Mouse (Mus musculus): Measurements from ENCODE around the gene Rer1.
A peak's percentile ranks its signal among the peaks of the same experiment; 100 is the strongest.

Gene Rer1

DNA sequence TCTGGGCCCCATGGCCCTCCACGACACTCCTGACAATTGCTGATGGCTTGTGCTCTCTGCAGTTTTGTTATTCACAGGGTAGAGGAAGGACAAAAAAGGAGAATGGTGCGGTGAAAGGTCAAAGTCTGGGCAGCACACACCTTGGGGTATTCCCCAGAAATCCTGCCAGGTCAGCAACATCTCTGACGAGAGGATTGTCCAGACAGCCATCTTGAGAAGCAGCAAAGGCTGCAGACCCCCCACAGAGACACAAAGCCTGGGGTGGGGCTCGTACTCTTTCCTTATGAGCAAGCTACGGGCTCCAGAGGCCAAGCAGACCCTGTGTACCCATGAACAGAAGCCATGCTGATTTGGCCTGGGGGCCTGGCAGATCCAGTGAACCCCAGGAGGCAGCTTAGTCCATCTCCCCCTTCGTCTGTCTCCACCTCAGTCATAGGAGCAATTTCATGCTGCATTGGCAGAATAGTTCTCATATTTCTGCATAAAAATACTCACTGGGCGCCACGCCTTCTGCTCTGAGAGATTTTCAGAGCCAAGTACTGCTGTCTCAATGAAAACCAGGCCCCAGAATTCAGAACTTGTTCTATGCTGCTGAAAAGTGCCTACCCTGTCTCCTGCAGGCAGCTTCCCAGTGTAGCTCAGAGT is 27.7 kb upstream of the Rer1 start:
- DNase-seq: no peak

GRCm38 (mm10) chr4:155109471-155109870 is 23.3 kb upstream of the Rer1 start:
- DNase-seq: no peak

- DNase-seq: no peak
These were observed 21.7 kb upstream of the Rer1 start for GRCm38 (mm10) chr4:155107886-155108285.

DNA sequence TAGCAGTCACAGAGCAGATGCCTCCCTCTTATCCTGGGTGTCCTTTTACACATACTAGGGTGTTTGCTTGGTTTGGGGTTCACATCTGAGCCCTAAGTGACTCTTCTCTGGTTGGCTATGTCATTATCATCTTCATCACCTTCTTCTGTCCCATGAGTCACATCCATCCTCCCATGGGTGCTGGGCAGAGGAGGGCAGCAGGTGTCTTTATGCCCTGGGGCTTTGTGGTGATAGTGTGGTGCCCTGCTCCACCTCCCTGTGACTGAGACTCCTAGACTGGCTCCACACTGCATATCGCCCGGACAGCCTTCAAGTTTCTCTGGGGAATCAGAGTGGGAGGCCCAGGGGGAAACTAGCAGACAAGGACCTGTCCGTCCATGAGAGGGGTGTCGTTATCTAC is 12.4 kb upstream of the Rer1 start:
- DNase-seq: no peak

DNA sequence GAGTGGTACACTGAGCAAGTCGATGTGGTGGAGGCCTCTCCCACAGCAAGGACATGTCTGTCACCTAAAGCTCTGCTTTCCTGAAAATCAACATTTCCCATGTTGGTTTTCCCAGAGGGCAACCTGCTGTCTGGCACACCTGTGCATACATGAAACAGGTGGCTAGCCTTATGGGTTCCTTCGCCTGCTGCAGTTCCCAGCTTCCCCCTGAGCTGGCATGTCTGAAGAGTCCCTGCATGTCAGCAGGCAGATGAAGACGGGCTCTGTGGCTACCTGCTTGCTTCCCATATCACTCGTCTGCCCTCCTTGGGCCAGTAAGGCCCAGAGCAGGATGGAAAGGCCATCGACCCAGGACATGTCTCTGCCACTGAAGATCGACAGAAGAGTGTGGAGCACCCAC is 11.3 kb upstream of the Rer1 start:
- DNase-seq: no peak

- peak; percentile 69 to 70 for DNase-seq
These were observed 9.8 kb upstream of the Rer1 start for GRCm38 (mm10) chr4:155095967-155096366.

- DNase-seq: peak; percentile 90 to 95
These were observed 9.2 kb upstream of the Rer1 start for GRCm38 (mm10) chr4:155095238-155095900.

- DNase-seq: peak; percentile 54 to 59
These were observed 8.4 kb upstream of the Rer1 start for GRCm38 (mm10) chr4:155094565-155094964.

DNA sequence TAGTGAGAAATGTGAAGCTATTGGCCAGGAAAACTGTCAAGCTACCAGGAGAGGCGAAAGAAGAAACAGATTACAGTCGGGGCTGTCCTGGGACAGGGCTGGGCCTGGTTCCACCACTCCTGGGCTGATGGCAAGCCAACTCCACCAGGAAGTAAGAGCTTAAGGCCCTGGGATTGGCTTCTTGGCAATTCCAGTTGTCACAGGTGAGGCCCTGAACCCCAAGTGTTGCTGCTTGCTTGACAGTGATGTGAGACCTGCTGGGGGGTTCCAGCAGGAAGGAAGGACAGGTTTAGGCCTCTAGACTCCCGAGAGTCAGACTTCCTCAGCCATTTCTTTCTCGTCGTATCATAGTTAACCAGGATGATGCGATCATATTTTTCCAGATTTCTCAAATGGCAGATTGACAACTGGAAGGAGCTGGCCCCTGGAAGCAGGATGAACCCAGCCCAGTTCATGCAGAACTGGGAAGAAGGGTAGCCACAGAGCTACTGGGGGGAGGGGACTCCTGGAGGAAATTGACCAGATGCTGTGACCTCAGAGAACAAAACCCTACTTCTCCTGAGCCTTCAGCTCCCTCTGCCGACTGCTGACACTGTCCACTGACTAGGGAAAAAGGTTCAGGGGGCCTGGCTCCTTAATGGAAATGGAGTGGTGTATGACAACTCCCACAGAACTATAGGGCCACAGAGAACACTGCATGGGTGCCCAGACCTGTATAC is 7.4 kb upstream of the Rer1 start:
- no peak for DNase-seq

DNA sequence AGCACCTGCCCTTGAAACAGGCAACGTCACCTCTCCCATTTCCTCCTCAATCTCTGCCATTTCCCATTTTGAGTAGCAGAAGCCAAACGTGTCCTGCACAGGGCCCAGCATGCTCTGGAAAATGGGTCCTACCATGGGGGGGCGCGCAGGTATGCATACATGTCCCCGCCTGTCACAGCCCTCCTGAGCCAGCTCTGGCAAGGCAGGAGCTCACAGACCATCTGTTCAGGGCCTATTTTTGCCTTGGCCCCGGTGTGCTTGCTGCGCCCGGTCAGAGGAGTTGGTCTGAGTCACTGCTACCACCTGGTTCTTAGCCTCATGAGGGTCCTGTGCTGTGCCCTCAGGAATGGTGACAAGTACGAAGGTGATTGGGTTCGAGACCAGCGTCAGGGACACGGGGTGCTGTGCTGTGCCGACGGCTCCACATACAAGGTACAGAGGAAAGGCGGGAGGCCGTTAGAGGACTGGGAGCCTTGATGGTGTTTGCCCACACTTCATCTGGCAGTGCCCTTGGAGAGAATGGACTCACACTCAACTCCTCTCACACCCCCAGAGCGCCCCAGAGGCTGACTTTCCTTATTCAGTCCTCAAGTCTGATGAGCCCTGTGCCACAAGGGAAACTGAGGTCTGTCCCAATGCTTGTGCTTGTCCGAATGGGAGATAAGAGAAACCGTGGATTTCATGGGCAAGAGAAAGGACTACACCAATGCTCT is 6.7 kb upstream of the Rer1 start:
- peak; percentile 93 for DNase-seq

GRCm38 (mm10) chr4:155090688-155091449 is 4.7 kb upstream of the Rer1 start:
- DNase-seq: no peak

- DNase-seq: no peak
These were observed 4.0 kb upstream of the Rer1 start for GRCm38 (mm10) chr4:155090147-155090546.

GRCm38 (mm10) chr4:155089241-155089640 is 3.1 kb upstream of the Rer1 start:
- no peak for DNase-seq

- no peak for DNase-seq
These were observed 725 bp downstream of the Rer1 start for GRCm38 (mm10) chr4:155085206-155086107.

DNA sequence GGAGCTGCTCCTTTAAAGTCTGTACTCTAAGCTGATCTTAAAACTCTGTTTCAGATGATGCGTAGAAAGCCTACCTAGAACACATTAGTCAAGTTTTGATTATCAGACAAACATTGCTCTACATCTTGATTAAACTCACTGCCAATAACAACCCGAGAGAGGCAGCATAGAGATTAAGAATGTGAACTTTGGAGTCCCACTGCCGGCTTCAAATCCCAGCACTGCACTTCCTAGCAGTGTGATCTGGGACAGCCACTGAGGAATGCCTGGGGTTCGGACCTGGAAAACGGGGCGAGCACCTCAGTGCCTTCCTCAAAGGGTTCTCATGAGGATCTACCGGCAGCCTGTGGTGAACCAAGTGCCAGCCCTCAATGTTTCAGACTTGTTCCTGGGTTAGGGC is 1.8 kb downstream of the Rer1 start:
- DNase-seq: no peak

DNA sequence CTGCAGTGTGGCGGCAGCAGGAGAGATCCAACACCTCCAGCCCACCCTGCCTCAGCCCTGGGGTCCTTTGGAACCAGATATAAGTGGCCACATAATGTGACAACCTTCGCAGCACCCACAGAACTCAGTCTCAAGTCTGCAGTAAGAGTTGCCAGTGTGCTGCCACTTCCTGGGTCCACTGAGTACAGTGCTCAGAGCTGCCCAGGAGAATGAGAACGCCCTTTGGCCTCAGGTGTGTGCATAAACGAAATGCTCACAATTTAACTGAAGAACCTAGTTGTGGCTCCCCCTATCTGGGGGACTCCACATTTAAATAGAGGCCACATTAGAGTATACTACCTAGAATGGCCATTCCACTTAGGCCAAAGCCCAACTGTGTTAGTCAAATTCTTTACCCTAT is 2.6 kb downstream of the Rer1 start:
- no peak for DNase-seq

- DNase-seq: no peak
These were observed 6.5 kb downstream of the Rer1 start for GRCm38 (mm10) chr4:155079666-155080065.

DNA sequence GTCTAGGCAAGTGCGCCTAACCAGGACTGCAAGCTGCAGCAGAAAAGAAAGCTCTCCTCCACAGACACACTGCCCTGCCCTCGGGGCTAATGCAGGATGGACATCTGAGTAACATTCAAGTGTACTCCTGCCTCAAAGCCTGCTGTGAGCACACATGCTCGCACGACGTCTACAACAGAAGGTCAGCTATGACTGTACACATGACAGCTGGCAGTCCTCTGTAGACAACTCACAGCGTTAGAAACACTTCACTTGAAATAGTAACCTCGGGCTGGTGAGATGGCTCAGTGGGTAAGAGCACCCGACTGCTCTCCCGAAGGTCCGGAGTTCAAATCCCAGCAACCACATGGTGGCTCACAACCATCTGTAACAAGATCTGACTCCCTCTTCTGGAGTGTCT is 7.4 kb downstream of the Rer1 start:
- DNase-seq: peak; percentile 37 to 54

DNA sequence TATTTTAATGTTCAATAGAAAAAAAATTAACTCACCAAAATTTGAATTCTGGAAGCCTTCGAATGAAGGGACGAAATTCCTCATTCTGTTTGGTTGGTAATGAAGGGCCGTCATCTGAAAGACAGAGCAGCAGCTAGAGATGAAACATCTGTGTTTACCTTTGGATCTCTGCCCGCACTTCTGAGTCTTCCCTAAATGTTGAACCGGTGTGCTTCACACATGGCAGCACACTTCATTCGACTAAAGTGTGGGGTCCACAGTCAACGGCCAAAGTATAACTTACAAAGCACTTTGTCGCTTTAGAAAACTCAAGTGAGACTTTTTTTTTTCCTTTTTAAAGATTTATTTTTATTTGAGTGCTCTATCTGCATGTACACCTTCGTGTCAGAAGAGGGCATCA is 9.5 kb downstream of the Rer1 start:
- no peak for DNase-seq

DNA sequence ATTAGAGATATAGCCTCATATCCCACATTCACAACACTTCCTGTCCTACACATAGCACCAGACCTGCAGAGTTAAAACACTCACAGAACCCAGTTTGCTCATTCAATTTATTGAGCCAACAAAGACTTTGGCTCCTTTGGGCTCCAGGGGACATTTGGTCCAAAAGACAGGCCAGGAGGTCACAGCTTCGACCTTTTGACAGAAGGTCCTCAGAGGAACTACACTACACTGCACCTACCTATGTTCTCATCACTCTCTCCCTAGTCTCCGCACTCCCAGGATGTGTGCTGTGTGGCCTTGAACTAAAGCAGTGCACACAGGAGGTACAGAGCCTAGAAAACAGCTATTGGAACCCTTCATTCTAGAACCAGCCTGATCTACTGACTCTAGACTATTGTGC is 10.4 kb downstream of the Rer1 start:
- DNase-seq: no peak

- no peak for DNase-seq
These were observed 11.0 kb downstream of the Rer1 start for GRCm38 (mm10) chr4:155075137-155075536.

- no peak for DNase-seq
These were observed 11.8 kb downstream of the Rer1 start for GRCm38 (mm10) chr4:155074418-155074817.

All from cerebellum, postnatal 36 days (tissue).